Mouse (Mus musculus) hindbrain, embryonic 13.5 days (tissue): Measurements from ENCODE around the gene Wdr86. TPM values are rescaled to one million over a fixed set of nuclear protein-coding genes. Genes with fewer than 3 reads are reported as not detected.
"Not testable (repeated sequence)": the region's sequence is repeated elsewhere in the genome, so short reads cannot be mapped to it uniquely, and the experiment has no call there.

ENCODE experiments used
- ATAC-seq: fragments of 200-750 bp; cut with Nextera tagmentation; 2 replicates; pipeline ENCODE4 v1.8.0; 2017; ENCODE audit warnings: moderate TSS enrichment; ENCODE audit not compliant: low FRiP score
- H3K27ac ChIP-seq: fragments of 300-500 bp; sonication (generic); 2 replicates; pipeline ENCODE4 v1.5.1; 2015; ENCODE audit warnings: inconsistent platforms, mild to moderate bottlenecking, moderate library complexity
- H3K27me3 ChIP-seq: fragments of 300-500 bp; sonication (generic); 2 replicates; pipeline ENCODE4 v1.6.1; 2015; ENCODE audit warnings: mild to moderate bottlenecking, inconsistent platforms
- H3K36me3 ChIP-seq: fragments of 300-500 bp; sonication (generic); 2 replicates; pipeline ENCODE4 v1.6.1; 2015; ENCODE audit warnings: mild to moderate bottlenecking, inconsistent platforms
- H3K4me1 ChIP-seq: fragments of 300-500 bp; sonication (generic); replicated peaks from 2 replicates; pipeline ENCODE4 v1.6.1; 2015; ENCODE audit warnings: inconsistent platforms
- H3K4me2 ChIP-seq: fragments of 300-500 bp; sonication (generic); 2 replicates; pipeline ENCODE4 v1.6.1; 2015; ENCODE audit warnings: inconsistent platforms, mild to moderate bottlenecking, moderate library complexity
- H3K4me3 ChIP-seq: fragments of 300-500 bp; sonication (generic); 2 replicates; pipeline ENCODE4 v1.5.1; 2015; ENCODE audit warnings: mild to moderate bottlenecking, inconsistent platforms
- H3K9ac ChIP-seq: fragments of 300-500 bp; sonication (generic); 2 replicates; pipeline ENCODE4 v1.6.1; 2015; ENCODE audit warnings: mild to moderate bottlenecking, inconsistent platforms
- H3K9me3 ChIP-seq: fragments of 300-500 bp; sonication (generic); 2 replicates; pipeline ENCODE4 v1.6.1; 2016; ENCODE audit warnings: inconsistent platforms
- WGBS: fragments of 180-500 bp; shearing (Covaris S2); methylation state at CpG from one replicate; pipeline ENCODE4 v1.1.7; 2015; 5-methylcytosine and 5-hydroxymethylcytosine counted together
- polyA plus RNA-seq: library from polyadenylated mRNA; unstranded; fragments of >200 nt; fragmentation: Nextera tagmentation; extraction: Ambion mirVana; gene quantifications from 2 replicates; pipeline ENCODE4 v1.2.1, GENCODE M21; 2015

Gene Wdr86
- 7.0 and 8.0 TPM in 2 replicates for polyA plus RNA-seq

DNA sequence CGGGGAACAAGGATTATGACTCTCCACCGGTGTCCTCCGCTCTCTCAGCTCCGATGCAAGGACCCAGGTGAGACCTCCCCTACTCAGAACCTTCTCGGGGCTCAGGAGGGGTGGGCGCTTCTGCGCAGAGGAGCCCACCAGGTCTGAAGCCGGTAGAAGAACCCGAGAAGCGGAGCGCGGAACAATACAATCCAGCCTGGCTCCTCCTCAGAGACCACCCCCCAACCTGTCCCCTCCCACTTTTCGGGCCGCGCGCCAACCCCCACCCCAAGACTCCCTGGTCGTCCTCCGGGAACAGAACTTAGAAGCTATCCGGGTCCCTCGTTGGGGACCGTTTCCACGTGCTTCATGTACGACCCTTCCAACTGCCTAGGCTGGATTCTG, at the start of gene Wdr86:
Wdr86 (minus strand) TSS at position 240 of the 384 bp plus-strand sequence.
- ATAC-seq: no peak
- WGBS: 0% methylated on average over 23 of the region's 23 CpGs
- peaks cover 48% of the 10 kb centered on the region for H3K27me3 ChIP-seq

DNA sequence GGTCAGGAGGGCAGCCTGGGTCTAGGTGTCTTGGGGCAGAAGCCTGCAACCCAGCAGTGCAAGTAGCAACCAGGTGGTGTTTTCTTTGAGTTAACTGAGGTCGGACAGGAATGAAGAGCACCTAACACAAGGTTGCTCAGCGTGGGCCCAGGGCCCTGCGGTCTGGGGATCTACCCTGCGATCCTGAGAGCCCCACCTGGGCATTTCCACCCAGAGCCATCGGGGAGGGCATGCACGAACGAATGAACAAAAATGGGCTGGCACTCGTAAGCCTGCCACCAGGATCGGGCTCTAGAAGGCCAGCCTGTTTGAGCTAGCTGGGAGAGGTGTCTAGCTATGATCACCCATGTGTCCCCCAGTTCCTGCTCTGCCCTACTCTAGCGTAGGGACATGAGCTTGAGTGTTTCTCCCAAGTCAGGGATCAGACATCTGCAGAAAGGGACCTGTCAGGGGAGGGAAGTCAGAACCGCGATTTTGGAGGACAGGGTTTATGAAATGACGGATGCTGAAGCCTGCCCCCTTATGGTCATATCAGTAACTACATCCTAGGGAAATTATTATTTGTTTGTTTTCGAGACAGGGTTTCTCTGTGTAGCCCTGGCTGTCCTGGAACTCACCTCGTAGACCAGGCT, 49.5 kb upstream of the Wdr86 start:
- no peaks in the 10 kb centered on the region for H3K36me3 ChIP-seq

More for the DNA sequence above, at the start of gene Wdr86:
- Histone ChIP-seq H3K9ac (peak within 1 kb of the TSS; percentile 66), H3K4me3 (peak within 1 kb of the TSS; percentile 43), H3K4me1 (peaks cover 24% of the 10 kb centered on the region), H3K9me3 (no peaks in the 10 kb centered on the region), H3K36me3 (no peaks in the 10 kb centered on the region), H3K4me2 (peak within 1 kb of the TSS; percentile 58), H3K27ac (no peak within 1 kb of the TSS)

DNA sequence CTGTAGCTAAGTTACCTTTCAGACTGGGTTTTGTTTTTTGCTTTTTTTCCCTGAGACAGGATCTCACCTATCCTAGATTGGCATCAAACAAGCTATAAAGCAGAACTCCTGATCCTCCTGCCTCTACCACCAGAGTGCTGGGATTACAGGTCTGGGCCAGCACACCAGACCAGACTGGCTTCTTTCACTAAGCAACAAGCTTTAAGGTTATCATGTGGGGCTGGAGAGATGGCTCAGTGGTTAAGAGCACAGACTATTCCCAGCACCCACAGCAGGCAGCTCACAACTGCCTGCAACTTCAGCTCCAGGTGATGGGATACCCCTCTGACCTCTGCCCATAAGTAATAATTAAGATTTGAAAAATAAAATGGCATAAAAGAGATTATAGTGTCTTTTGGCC, 48.8 kb upstream of the Wdr86 start:
- no peak overlapping the region for H3K9ac ChIP-seq
- ATAC-seq: no peak
- H3K4me3 ChIP-seq: no peak overlapping the region

More for the DNA sequence above, 49.5 kb upstream of the Wdr86 start:
- 52% methylated on average over 15 of the region's 15 CpGs for WGBS
- Histone ChIP-seq H3K4me2 (no peak overlapping the region), H3K27me3 (peaks cover 22% of the 10 kb centered on the region), H3K9ac (no peak overlapping the region), H3K4me1 (peaks cover 9% of the 10 kb centered on the region), H3K4me3 (no peak overlapping the region), H3K27ac (no peak overlapping the region), H3K9me3 (0 out of 2 replicates have a peak, but pooled peaks cover 3% of the 10 kb centered on the region)
- 0 out of 2 replicates have a peak, but pooled peaks have one; percentile 21 for ATAC-seq

DNA sequence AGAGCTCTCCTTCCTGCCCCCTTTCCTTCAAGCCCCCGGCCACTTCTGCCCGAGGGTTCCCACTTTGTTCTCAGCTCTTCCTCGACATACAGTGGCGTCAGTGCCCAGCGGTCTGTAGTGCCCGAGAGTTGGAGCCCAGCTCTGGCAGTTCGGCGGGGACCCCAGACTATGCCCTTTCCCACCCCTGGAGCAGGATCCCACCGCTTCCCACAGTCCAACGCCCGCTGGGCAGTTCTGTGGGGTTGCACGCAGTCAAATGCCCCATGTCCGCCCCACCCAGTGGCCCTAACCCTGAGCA, 48.3 kb upstream of the Wdr86 start:
- Histone ChIP-seq H3K36me3 (no peaks in the 10 kb centered on the region), H3K4me2 (peak overlapping the region; percentile 40), H3K9me3 (no peaks in the 10 kb centered on the region), H3K4me1 (peaks cover 9% of the 10 kb centered on the region), H3K27me3 (peaks cover 22% of the 10 kb centered on the region), H3K4me3 (peak overlapping the region; percentile 22), H3K27ac (no peak overlapping the region), H3K9ac (peak overlapping the region; percentile 46)
- no peak for ATAC-seq
- WGBS: 31% methylated on average over 13 of the region's 13 CpGs

More for the DNA sequence above, 48.8 kb upstream of the Wdr86 start:
- no peaks in the 10 kb centered on the region for H3K9me3 ChIP-seq
- H3K27ac ChIP-seq: no peak overlapping the region
- H3K4me1 ChIP-seq: peaks cover 9% of the 10 kb centered on the region
- H3K4me2 ChIP-seq: no peak overlapping the region
- no peaks in the 10 kb centered on the region for H3K36me3 ChIP-seq
- peaks cover 22% of the 10 kb centered on the region for H3K27me3 ChIP-seq

DNA sequence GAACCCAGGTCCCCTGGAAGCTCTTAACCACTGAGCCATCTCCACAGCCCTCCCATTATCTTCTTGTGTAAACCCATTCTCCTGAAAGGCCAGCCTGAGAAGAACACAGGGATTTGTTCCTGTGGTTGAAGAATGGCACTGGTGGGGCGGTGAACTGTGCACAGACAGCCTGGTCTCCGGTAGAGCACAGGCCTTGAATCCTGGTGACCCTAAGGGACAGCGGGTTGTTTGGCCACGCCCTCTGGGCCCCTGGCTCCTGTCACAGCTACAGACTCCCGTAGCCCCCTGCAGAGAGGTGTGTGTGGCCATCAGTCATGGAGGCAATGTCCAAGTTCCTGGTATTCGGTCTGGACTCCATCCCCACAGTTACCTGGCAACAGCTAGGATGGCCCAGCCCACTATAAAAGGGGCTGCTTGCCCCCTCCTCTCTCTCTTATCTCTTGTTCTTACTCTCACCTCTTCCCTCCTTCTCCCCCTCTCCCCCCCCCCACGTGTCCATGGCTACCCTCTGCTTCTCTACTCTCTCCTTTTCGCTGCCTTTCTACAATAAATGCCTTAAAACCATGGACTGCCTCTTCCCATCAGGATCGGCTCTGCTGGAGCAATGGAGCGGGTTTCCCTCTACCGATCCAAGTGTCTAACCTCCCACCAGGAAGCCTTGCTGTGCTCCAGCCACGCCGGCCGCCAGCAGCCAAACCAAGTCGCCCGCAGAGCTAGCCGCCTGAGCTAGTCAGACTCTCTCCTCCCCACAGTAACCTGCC, 47.7 kb upstream of the Wdr86 start:
- Histone ChIP-seq H3K9me3 (no peaks in the 10 kb centered on the region), H3K27ac (no peak overlapping the region), H3K4me3 (peak overlapping the region; percentile 22), H3K27me3 (peaks cover 22% of the 10 kb centered on the region), H3K36me3 (no peaks in the 10 kb centered on the region), H3K4me1 (peaks cover 9% of the 10 kb centered on the region), H3K4me2 (peak overlapping the region; percentile 40), H3K9ac (peak overlapping the region; percentile 46)
- WGBS: 12% methylated on average over 17 of the region's 17 CpGs
- ATAC-seq: no peak

DNA sequence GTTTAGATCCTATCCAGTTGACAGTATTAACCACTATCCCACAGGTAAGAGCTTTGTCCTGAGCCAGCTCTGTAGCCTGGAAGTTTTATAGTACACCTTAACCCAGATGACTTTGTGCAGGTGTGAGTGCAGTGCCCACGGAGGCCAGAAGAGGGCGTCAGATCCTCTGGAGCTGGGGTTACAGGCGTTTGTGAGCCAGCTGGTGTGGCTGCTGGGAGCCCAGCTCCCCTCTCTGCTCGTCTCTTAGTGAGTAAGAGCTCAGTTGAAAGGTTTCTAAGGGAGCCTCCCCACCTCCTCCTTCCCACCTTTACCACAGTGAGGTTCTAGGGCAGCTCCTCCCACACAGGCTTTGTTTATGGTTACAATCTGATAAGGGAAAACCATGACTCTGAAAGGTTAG, 46.2 kb upstream of the Wdr86 start:
- Histone ChIP-seq H3K4me3 (no peak overlapping the region), H3K27me3 (peaks cover 22% of the 10 kb centered on the region), H3K4me1 (peaks cover 9% of the 10 kb centered on the region), H3K4me2 (no peak overlapping the region), H3K9me3 (no peaks in the 10 kb centered on the region), H3K9ac (no peak overlapping the region), H3K36me3 (no peaks in the 10 kb centered on the region), H3K27ac (no peak overlapping the region)
- ATAC-seq: no peak
- WGBS: 68% methylated on average over 4 of the region's 4 CpGs

DNA sequence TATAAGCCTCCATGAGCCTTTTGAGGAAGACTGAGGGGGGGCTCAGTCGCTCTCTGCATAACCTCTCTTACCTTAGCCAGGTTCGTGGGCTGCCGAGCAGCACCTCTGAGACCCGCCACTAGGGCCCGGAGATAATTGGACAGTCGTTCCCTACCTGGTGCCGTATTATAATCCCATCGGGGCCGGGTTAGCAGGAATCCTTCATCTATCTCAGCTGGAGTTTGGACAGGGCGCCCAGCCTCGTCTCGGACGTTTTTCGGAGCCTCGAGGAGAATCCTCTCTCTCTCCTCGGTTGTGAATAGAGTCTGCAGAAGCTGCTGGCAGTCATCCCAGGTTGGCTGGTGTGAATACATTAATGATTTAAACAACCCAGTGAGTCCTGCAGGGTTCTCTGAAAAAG, 44.0 kb upstream of the Wdr86 start:
- not testable (repeated sequence) for H3K4me3 ChIP-seq, H3K27ac ChIP-seq, H3K9ac ChIP-seq, H3K9me3 ChIP-seq, ATAC-seq, H3K4me1 ChIP-seq, H3K36me3 ChIP-seq, H3K4me2 ChIP-seq
- H3K27me3 ChIP-seq: peaks cover 18% of the 10 kb centered on the region
- 69% methylated on average over 16 of the region's 16 CpGs for WGBS

DNA sequence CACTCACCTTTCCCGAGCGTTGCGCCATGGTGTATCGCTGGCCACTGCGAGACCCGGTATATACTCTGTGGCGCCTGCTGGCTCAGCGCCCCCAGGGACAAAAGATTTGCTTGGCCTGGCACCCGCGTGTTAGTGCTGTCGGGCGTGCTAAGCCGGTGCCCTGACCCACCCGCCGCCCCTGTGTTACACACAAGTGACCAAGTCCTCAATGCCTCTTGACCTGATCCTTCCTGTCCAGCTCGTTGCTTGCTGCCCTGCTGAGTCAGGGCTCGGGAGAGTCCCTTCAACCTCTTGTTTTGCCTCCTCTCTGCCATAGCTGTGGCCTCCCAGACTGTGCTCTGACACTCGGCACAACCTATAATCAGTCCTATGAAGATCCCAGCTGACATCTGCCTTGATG, 27.3 kb upstream of the Wdr86 start, which contains the start of gene Crygn:
Crygn (minus strand) TSS at position 193 of the 400 bp plus-strand sequence.
- Histone ChIP-seq H3K9ac (no peak within 1 kb of the TSS), H3K4me2 (no peak within 1 kb of the TSS), H3K9me3 (no peaks in the 10 kb centered on the region), H3K27ac (no peak within 1 kb of the TSS), H3K27me3 (peaks cover 7% of the 10 kb centered on the region; the same call in 1 of the 2 replicates), H3K36me3 (no peaks in the 10 kb centered on the region), H3K4me1 (no peaks in the 10 kb centered on the region), H3K4me3 (no peak within 1 kb of the TSS)
- ATAC-seq: no peak
- 38% methylated on average over 18 of the region's 18 CpGs for WGBS

DNA sequence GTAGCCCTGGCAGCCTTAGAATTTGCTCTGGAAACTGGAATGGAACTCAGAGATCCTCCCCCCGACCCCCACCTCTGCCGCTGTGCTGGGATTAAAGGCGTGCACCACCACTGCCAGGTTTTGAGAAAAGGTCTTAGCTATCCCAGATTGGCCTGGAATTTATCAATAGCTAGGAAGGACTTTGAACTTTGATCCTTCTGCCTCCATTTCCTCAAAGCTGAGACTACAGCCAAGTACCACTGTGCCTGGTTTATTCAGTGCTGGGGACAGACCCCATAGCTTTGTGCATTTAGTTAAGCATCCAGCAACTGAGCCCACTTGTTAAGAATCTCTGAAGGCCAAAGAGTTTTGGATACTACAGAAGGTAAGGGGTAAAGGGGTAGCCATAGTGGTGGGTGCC, 26.4 kb upstream of the Wdr86 start:
- Histone ChIP-seq H3K4me1 (peaks cover 6% of the 10 kb centered on the region), H3K9me3 (no peaks in the 10 kb centered on the region), H3K36me3 (no peaks in the 10 kb centered on the region), H3K9ac (no peak overlapping the region), H3K27ac (no peak overlapping the region), H3K4me3 (no peak overlapping the region), H3K4me2 (no peak overlapping the region), H3K27me3 (peaks cover 7% of the 10 kb centered on the region; the same call in 1 of the 2 replicates)
- 57% methylated on average over 3 of the region's 3 CpGs for WGBS
- ATAC-seq: no peak

DNA sequence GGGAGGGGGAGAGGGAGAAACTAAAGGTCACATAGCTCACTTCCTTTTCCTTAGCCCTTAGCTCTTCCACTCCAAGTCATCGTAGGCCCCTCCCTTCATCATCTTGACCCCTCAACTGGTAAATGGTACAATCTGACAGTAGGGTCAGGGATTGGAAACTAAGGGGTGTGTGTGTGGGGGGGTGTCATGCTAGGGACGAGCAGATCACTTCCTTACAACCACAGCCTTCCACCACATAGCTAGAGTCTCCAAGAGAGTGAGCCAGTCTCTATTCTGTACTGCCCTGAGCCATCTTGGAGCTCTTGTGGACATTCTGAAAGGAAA, 21.6 kb upstream of the Wdr86 start:
- Histone ChIP-seq H3K4me3 (no peak overlapping the region), H3K9ac (no peak overlapping the region), H3K27me3 (peaks cover 3% of the 10 kb centered on the region; the same call in 1 of the 2 replicates), H3K36me3 (no peaks in the 10 kb centered on the region), H3K4me1 (peaks cover 32% of the 10 kb centered on the region), H3K9me3 (no peaks in the 10 kb centered on the region), H3K27ac (peak overlapping the region; percentile 82; the same call in 1 of the 2 replicates), H3K4me2 (peak overlapping the region; percentile 79)
- WGBS: 5% methylated on average over 2 of the region's 2 CpGs
- ATAC-seq: no peak

DNA sequence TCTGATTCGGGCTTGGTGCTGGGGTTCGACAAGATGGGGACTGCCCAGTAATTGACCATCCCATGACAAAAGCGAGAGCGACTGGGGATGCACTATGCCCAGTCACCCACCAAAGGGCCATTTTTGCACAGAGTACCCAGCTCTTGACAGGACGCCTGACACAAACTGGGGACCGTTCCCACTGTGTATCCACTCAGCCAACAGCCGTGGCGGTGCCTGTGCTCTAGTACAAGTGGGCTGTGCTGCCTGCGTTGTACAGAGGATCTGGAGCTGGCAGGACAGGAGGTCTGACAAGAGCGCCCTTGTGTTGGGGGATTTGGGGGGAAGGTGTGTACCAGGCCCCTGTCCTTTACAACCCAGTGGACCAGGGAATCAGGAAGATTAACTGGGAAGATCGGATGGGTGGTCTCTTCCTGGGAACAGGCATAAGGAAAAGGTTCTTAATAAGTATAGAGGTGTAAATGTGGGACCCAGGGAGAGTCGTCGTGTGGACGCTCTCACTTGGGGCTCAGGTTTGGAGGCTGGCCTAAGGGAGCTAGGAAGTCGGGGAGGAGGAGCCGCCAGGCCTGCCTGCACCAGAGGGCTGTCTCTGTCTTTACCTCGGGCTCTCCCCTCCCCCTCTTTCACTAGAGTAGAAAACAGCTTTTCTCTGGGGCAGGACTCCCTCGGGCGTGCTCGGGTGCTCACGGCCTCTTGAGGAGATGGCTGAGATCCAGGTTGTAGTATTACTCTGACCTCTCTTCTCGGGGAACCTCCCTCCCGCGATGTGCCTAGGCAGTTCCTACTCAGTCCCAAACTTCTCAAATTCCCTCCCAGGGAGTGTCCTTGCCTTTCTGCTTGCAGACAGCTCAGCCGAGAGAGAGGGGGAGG, 21.0 kb upstream of the Wdr86 start:
- H3K9ac ChIP-seq: peak overlapping the region; percentile 81
- H3K9me3 ChIP-seq: no peaks in the 10 kb centered on the region
- peak overlapping the region; percentile 55 for H3K4me3 ChIP-seq
- WGBS: 2% methylated on average over 25 of the region's 25 CpGs
- peaks cover 33% of the 10 kb centered on the region for H3K4me1 ChIP-seq
- H3K27me3 ChIP-seq: peaks cover 3% of the 10 kb centered on the region; the same call in 1 of the 2 replicates
- peak overlapping the region; percentile 79 for H3K4me2 ChIP-seq
- peak overlapping the region; percentile 82 for H3K27ac ChIP-seq
- peak; percentile 41 for ATAC-seq
- H3K36me3 ChIP-seq: no peaks in the 10 kb centered on the region
